Mouse (Mus musculus): ENCODE results near the gene Ppargc1a.

Ppargc1a gene

GRCm38 (mm10) chr5:51410006-51410405 is 157.5 kb downstream of the Ppargc1a start:
- DNase-seq = no peak

DNA sequence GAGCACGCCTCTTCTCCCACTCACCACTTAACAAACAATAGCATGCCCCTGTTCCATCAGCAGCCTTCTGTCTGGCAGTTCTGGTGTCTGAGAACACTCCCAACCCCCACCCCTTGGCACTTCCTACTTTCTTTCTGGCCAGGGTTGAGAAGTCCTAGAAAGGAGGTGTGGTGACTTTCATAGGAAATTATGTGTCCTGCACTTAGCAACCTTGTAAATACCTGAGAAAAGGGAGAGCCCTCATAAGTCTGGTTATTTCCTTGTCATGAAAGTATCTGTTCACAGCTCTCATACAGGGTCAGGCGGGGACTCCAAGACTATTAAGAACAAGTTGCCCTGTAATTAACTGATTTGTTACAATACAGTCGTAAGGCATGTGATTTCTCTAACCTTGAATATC is 161.1 kb downstream of the Ppargc1a start:
- DNase-seq = peak; percentile 21

Measured in lung, postnatal 36 days (tissue).